In genomic region chr5:113489617-113490016, GRCm38 (mm10) we compare ENCODE assay signal across 18 mouse cellular contexts. TPM values are rescaled to one million over a fixed set of nuclear protein-coding genes. Genes with fewer than 3 reads are reported as not detected.
DNase-seq lines count a peak whose midpoint lies in the region; ATAC-seq and TF ChIP-seq lines count a peak whose summit lies in the region.
"Had no signal": no experiment of that assay in that cellular context is flagged by ENCODE, and none has a peak within 500 bp of the region (broad histone marks: within the 10 kb centered on the region; RNA-seq: fewer than 3 reads in every experiment).

No protein-coding gene starts in this region.

- H3K9ac ChIP-seq in midbrain, postnatal 0 days (replicated peaks; ENCODE audit: low read length, poor library complexity, severe bottlenecking): no peak overlapping the region
- H3K9ac ChIP-seq in midbrain, embryonic 13.5 days (replicated peaks): no peak overlapping the region

- peaks cover 8% of the 10 kb centered on the region; the same call in 1 of the 2 replicates for H3K4me1 ChIP-seq in midbrain, postnatal 0 days (ENCODE audit: insufficient read depth, low read length)
- H3K4me1 ChIP-seq in midbrain, embryonic 13.5 days (replicated peaks): peaks cover 40% of the 10 kb centered on the region

- no peak overlapping the region for H3K27ac ChIP-seq in midbrain, postnatal 0 days (ENCODE audit: low read depth, low read length)
- no peak overlapping the region for H3K27ac ChIP-seq in midbrain, embryonic 13.5 days
- H3K27ac ChIP-seq: heart, adult 2 months had no signal

- H3K4me2 ChIP-seq in midbrain, postnatal 0 days (ENCODE audit: low read depth, low read length, poor library complexity, severe bottlenecking): peak overlapping the region; percentile 85; the same call in 1 of the 2 replicates
- no peak overlapping the region for H3K4me2 ChIP-seq in midbrain, embryonic 13.5 days (replicated peaks)

- no peak for ATAC-seq in midbrain, postnatal 0 days (ENCODE audit: low FRiP score)
- ATAC-seq in midbrain, embryonic 13.5 days: no peak
- no peak for ATAC-seq in erythroid progenitor cell, adult 5-6 weeks (replicated peaks; ENCODE audit: low FRiP score, poor library complexity, severe bottlenecking)
- ATAC-seq: CD4-positive, CD25-positive, alpha-beta regulatory T cell, adult 4 months had no signal

- TF ChIP-seq CTCF in midbrain, postnatal 0 days (IDR thresholded peaks at IDR 0.05): no peak

- no peaks in the 10 kb centered on the region for H3K36me3 ChIP-seq in midbrain, postnatal 0 days (ENCODE audit: insufficient read depth, low read length)
- no peaks in the 10 kb centered on the region for H3K36me3 ChIP-seq in midbrain, embryonic 13.5 days
- H3K36me3 ChIP-seq: embryonic facial prominence, embryonic 13.5 days; G1E; heart, embryonic 12.5 days; hindbrain, embryonic 13.5 days; intestine, embryonic 15.5 days had no signal

- H3K4me3 ChIP-seq in midbrain, postnatal 0 days (ENCODE audit: low read depth, low read length): no peak overlapping the region
- H3K4me3 ChIP-seq in midbrain, embryonic 13.5 days (replicated peaks): no peak overlapping the region

- WGBS in midbrain, postnatal 0 days: 96% methylated on average over 9 of the region's 9 CpGs
- 87% methylated on average over 9 of the region's 9 CpGs for whole genome bisulfite sequencing in midbrain, embryonic 13.5 days

- DNase-seq in cerebellum, adult 11-12 months: peak; percentile 43
- DNase-seq in cerebellum, postnatal 14 days: no peak
- peak; percentile 52 for DNase-seq in cerebellum, adult 9-11 months
- DNase-seq in cerebellum, postnatal 36 days: no peak
- no peak for DNase-seq in midbrain, postnatal 0 days (ENCODE audit: low spot score)
- DNase-seq: adrenal gland, adult 8-10 months; B cell, adult 2 months; kidney, adult 18-20 months had no signal

- H3K9me3 ChIP-seq in midbrain, postnatal 0 days (ENCODE audit: low read length): no peaks in the 10 kb centered on the region
- H3K9me3 ChIP-seq in midbrain, embryonic 13.5 days: no peaks in the 10 kb centered on the region
- H3K9me3 ChIP-seq: embryonic facial prominence, embryonic 13.5 days; forebrain, embryonic 13.5 days; heart, embryonic 12.5 days; hindbrain, embryonic 13.5 days; intestine, embryonic 15.5 days had no signal

- H3K27me3 ChIP-seq in midbrain, postnatal 0 days (ENCODE audit: insufficient read depth, low read length): no peaks in the 10 kb centered on the region; the same call in 1 of the 2 replicates
- H3K27me3 ChIP-seq in midbrain, embryonic 13.5 days: peaks cover 10% of the 10 kb centered on the region

RNA-seq across cellular contexts. Expression of gene Wscd2, which starts 0.5 kb away (rescaled TPM):
- total RNA-seq in midbrain, postnatal 0 days (2014; rRNA removed): 26.4 and 28.8 TPM in 2 replicates
- polyA plus RNA-seq in midbrain, postnatal 0 days (2015; fragmentation: Nextera tagmentation; extraction: Ambion mirVana): 11.7 and 13.2 TPM in 2 replicates
- 9.4 and 10.6 TPM in 2 replicates for polyA plus RNA-seq in midbrain, embryonic 13.5 days (2015; fragmentation: Nextera tagmentation; extraction: Ambion mirVana)
- not detected in 2 replicates for total RNA-seq in erythroid progenitor cell, adult 5-6 weeks (2015; ENCODE audit: low replicate concordance)
- total RNA-seq in erythroid progenitor cell, adult 5-6 weeks (2017; ENCODE audit: low replicate concordance): not detected in 2 replicates
- polyA plus RNA-seq: G1E had no signal

Comparison
In these comparisons a context has a peak if more than half of its experiments do, and no peak if none do; other contexts are left out.
1. DNase-seq: peak in cerebellum, adult 11-12 months (single experiment) and cerebellum, adult 9-11 months (single experiment); none in cerebellum, postnatal 14 days (0 of 2), cerebellum, postnatal 36 days (0 of 2) and midbrain, postnatal 0 days (single experiment).
2. RNA of gene Wscd2, which starts 0.5 kb away (total RNA-seq): 26.4 to 28.8 TPM in midbrain, postnatal 0 days; not detected in erythroid progenitor cell, adult 5-6 weeks; every median in the first group is over 10 times any median in the second.